Mouse (Mus musculus) lung, embryonic 14.5 days (tissue): ENCODE data around the gene Ankrd65. TPM values are rescaled to one million over a fixed set of nuclear protein-coding genes. Genes with fewer than 3 reads are reported as not detected.
A peak's percentile ranks its signal among the peaks of the same experiment; 100 is the strongest.
"Not testable (repeated sequence)": the region's sequence is repeated elsewhere in the genome, so short reads cannot be mapped to it uniquely, and the experiment has no call there.

Experiments
- ATAC-seq: fragments of 200-750 bp; cut with Nextera tagmentation; 2 replicates; pipeline ENCODE4 v1.8.0; 2017; ENCODE audit warnings: mild to moderate bottlenecking, moderate TSS enrichment, moderate library complexity; ENCODE audit not compliant: insufficient read depth
- DNase-seq: peaks from one replicate; pipeline ENCODE4 v3.0.0-alpha.2; 2015
- H3K27ac ChIP-seq: fragments of 300-500 bp; sonication (generic); 2 replicates; pipeline ENCODE4 v1.5.1; 2014; ENCODE audit warnings: low read depth, mild to moderate bottlenecking, moderate library complexity
- H3K27me3 ChIP-seq: fragments of 300-500 bp; sonication (generic); 2 replicates; pipeline ENCODE4 v1.6.1; 2014; ENCODE audit warnings: low read length, control low read depth; ENCODE audit not compliant: insufficient read depth
- H3K36me3 ChIP-seq: fragments of 300-500 bp; sonication (generic); 2 replicates; pipeline ENCODE4 v1.6.1; 2014; ENCODE audit warnings: control low read depth; ENCODE audit not compliant: insufficient read depth
- H3K4me1 ChIP-seq: fragments of 300-500 bp; sonication (generic); 2 replicates; pipeline ENCODE4 v1.6.1; 2014; ENCODE audit warnings: antibody characterized with exemption, control low read depth; ENCODE audit not compliant: insufficient read depth
- H3K4me2 ChIP-seq: fragments of 300-500 bp; sonication (generic); 2 replicates; pipeline ENCODE4 v1.6.1; 2014; ENCODE audit warnings: mild to moderate bottlenecking
- H3K4me3 ChIP-seq: fragments of 300-500 bp; sonication (generic); 2 replicates; pipeline ENCODE4 v1.5.1; 2014; ENCODE audit warnings: low read depth, low read length
- H3K9ac ChIP-seq: fragments of 300-500 bp; sonication (generic); 2 replicates; pipeline ENCODE4 v1.6.1; 2014
- H3K9me3 ChIP-seq: fragments of 300-500 bp; sonication (generic); 2 replicates; pipeline ENCODE4 v1.6.1; 2016; ENCODE audit warnings: low read depth, low read length, control low read depth
- CTCF ChIP-seq: IDR thresholded peaks from 2 replicates; pipeline ENCODE4 v1.5.1; 2016; ENCODE audit warnings: antibody characterized with exemption, low read depth
- WGBS: fragments of 180-500 bp; shearing (Covaris S2); extraction: QIAGEN DNeasy Blood & Tissue Kit; methylation state at CpG from one replicate; pipeline ENCODE4 v1.1.7; 2014; 5-methylcytosine and 5-hydroxymethylcytosine counted together
- polyA plus RNA-seq: library from polyadenylated mRNA; unstranded; fragments of >200 nt; fragmentation: Nextera tagmentation; extraction: Ambion mirVana; gene quantifications from 2 replicates; pipeline ENCODE4 v1.2.1, GENCODE M21; 2014

Ankrd65 gene
- not detected in 2 replicates for polyA plus RNA-seq

DNA sequence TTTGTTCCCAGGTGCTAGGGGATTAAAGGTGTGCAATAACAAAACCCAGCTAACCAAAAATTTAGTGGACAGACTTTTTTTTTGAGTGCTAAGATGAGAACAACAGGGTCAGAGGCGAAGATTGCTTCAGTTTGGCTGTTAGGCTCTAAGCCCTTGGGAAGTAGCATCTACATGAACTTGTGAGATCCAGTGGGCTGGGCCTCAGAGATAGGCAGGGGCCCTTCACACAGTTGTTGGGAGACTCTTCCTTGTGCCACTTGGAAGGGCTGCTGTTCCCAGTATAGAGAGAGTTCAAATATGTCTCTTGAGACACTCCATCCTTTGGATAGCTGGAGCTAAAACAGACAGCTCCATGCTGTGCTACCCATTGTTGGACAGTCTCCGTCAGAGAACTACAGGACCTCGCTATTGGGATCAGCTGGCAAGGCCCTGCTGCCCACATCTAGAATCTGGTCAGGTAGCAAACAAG, at the start of gene Ankrd65:
Gene Ankrd65, plus strand, starts transcription at position 419 of the 469 bp plus-strand sequence.
- Histone ChIP-seq H3K9ac (0 out of 2 replicates have a peak within 1 kb of the TSS, but pooled peaks have one; percentile 6), H3K4me1 (no peaks in the 10 kb centered on the region), H3K27ac (no peak within 1 kb of the TSS), H3K4me2 (no peak within 1 kb of the TSS), H3K4me3 (no peak within 1 kb of the TSS), H3K9me3 (no peaks in the 10 kb centered on the region), H3K36me3 (no peaks in the 10 kb centered on the region), H3K27me3 (no peaks in the 10 kb centered on the region; the same call in 1 of the 2 replicates)
- ATAC-seq (no peak), DNase-seq (no peak)
- WGBS, result 85% methylated on average over 3 of the region's 3 CpGs
- no peak for TF ChIP-seq CTCF

DNA sequence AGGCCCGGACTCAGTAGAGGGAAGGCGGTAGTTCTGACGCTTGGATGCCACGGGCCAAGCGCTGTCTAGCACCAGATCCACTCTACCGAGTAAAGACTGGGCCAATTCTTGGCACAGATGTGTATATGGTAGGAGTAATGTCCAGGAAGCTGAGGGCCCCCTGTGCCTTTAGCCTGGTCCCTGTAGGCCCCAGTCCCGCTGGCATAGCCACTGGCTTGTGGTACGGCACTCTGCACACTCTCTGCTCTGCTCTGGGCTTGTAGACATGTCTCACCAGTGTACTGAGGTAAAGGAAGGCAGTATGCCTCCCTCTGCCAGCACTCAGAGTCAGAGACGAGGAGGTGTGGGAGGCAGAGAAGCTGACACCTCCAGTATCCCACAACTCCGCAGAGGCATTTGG, 49.6 kb upstream of the Ankrd65 start:
- not testable (repeated sequence) for H3K4me3 ChIP-seq, H3K9me3 ChIP-seq, DNase-seq, H3K27me3 ChIP-seq, H3K4me1 ChIP-seq, H3K9ac ChIP-seq, H3K27ac ChIP-seq, H3K4me2 ChIP-seq, ATAC-seq
- peaks cover 65% of the 10 kb centered on the region for H3K36me3 ChIP-seq
- 85% methylated on average over 10 of the region's 10 CpGs for WGBS

DNA sequence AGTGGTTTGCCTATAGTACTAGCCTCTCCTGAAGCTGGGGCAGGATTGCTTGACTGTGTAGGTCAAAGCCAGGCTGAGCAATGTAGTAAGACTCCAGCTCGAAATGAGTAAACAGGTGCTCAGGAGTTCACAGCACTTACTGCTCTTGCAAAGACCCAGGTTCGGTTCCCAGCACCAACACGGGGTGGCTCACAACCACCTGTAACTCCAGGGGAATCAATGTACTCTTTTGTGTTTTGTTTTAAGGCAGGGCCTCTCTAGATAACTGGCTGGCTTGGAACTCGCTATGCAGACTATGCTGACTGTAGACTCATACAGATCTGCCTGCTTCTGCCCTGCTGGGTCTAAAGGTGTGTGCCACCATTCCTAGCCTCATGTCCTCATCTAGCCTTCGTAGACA, 47.6 kb upstream of the Ankrd65 start:
- Histone ChIP-seq H3K4me1 (no peaks in the 10 kb centered on the region), H3K9ac (no peak overlapping the region), H3K27ac (no peak overlapping the region), H3K4me3 (no peak overlapping the region), H3K4me2 (no peak overlapping the region), H3K36me3 (peaks cover 85% of the 10 kb centered on the region), H3K9me3 (no peaks in the 10 kb centered on the region), H3K27me3 (no peaks in the 10 kb centered on the region)
- 87% methylated on average over 5 of the region's 5 CpGs for WGBS
- no peak for TF ChIP-seq CTCF
- ATAC-seq (no peak), DNase-seq (no peak)

DNA sequence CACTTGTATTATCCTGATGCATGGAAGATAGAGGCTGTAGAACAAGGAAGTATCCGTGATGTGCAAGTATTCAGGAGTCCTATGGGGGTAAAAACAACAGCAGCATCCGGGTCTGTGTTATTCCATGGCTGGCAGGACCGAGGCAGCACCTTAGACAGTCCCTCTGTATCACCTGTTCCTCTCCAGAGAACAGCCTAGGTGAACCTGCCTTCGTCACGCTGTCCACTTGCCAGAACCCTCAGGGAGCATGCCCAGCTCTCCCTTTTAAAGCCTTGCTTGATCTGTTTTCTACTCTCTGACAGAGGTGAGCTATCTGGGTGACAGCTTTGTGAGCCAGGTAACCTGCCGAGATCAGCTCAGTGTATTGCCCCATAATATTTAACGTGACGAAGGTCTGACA, 45.8 kb upstream of the Ankrd65 start:
- TF ChIP-seq CTCF, result no peak
- no peaks in the 10 kb centered on the region for H3K9me3 ChIP-seq
- no peaks in the 10 kb centered on the region for H3K4me1 ChIP-seq
- no peak overlapping the region for H3K4me3 ChIP-seq
- ATAC-seq (no peak), DNase-seq (no peak)
- no peaks in the 10 kb centered on the region for H3K27me3 ChIP-seq
- H3K36me3 ChIP-seq, result peaks cover 96% of the 10 kb centered on the region
- WGBS, result 92% methylated on average over 8 of the region's 8 CpGs
- no peak overlapping the region for H3K4me2 ChIP-seq
- H3K9ac ChIP-seq, result no peak overlapping the region
- H3K27ac ChIP-seq, result no peak overlapping the region

DNA sequence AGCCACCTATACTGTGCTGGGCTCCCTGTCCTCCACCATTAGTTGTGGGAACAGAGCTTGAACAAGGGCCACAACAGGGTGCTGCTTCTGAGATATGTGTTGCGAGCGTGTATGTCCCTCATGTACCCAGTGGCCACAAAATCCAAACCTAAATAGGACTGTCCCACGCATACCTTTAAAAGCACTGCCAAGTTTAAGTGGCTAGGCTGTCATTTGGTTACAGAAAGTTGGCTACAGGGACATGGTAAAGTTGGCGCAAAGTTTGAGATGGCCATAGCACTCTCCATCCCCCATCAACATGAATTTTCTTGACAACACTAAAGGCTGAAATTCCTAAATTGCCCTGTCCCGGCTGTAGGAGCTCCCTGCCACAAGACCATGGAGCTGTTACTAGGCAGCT, 45.1 kb upstream of the Ankrd65 start:
- no peak overlapping the region for H3K9ac ChIP-seq
- no peak for ATAC-seq
- no peak overlapping the region for H3K4me2 ChIP-seq
- H3K36me3 ChIP-seq, result peaks cover 96% of the 10 kb centered on the region
- no peak for TF ChIP-seq CTCF
- WGBS, result 92% methylated on average over 5 of the region's 5 CpGs
- no peaks in the 10 kb centered on the region for H3K27me3 ChIP-seq
- H3K4me3 ChIP-seq, result no peak overlapping the region
- no peaks in the 10 kb centered on the region for H3K4me1 ChIP-seq
- no peak overlapping the region for H3K27ac ChIP-seq
- DNase-seq, result no peak
- no peaks in the 10 kb centered on the region for H3K9me3 ChIP-seq

DNA sequence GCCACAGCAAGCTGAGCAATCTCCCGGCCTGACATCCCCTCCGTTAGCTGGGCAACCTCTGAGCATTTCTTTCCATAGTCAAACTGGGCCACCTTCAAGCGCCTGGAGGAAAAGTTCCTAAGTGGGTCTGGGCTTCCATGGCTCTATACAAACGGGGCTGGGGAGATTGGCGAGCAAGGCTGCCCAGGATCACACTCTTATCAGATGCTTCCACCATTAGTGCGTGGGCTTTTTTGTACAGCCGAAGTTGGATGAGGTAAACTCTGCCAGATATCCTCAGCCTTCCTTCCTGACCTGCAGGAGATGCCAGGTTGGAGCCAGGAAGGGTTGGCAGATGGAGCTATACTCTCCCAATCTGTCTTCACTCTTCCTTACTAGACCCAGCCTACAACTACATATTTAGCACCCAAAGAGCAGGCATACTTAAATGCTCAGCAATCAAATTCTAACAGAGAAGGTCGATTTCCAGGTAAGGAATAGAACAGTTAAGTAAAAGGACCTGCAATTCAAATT, 44.1 kb upstream of the Ankrd65 start:
- no peak overlapping the region for H3K4me2 ChIP-seq
- H3K27ac ChIP-seq, result no peak overlapping the region
- peaks cover 96% of the 10 kb centered on the region for H3K36me3 ChIP-seq
- H3K27me3 ChIP-seq, result no peaks in the 10 kb centered on the region
- no peak for DNase-seq
- no peak overlapping the region for H3K9ac ChIP-seq
- no peaks in the 10 kb centered on the region for H3K9me3 ChIP-seq
- TF ChIP-seq CTCF, result no peak
- no peak overlapping the region for H3K4me3 ChIP-seq
- no peak for ATAC-seq
- H3K4me1 ChIP-seq, result no peaks in the 10 kb centered on the region
- WGBS, result 81% methylated on average over 8 of the region's 8 CpGs

DNA sequence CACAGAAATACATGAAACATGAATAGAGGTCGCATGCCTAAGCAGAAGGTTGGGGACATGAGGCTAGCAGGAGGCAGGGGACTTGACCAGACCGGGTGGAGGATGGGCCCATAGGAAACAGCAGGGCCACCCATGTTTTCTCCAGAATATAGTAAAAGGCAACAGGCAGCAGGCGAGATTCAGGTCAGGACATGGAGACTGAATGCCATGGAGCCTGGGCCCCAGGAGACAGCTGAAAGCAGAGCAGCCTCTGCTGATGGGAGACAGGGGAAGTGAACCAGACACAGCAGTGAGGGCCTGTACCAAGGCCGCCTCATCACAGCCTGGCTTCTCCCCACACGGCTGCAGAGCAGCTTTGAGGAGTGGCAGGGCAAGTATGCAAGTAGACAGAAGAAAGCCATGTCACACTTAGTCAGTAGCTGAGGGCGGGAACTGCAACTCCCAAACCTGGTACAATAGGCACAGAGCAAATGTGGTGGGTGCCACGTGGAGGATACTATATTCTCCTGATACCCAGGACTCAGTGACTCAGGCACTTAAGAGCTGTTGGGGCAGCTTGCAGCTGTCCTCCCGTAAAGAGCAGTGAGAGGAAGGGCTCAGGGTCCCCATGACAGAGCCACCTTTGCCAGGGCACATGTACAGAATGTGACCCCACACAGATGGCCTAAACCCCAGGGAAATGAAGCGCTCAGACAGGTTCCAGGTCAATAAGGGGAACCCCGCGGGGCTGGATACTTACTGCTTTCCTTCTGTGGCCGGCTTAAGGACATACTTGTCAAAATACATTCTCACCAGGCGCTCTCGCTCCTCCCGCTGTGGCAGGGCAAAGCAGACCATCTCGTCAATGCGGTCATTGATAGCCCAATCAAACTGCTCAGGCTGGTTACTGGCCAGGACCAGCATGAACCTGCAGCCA, 43.4 kb upstream of the Ankrd65 start:
- H3K4me2 ChIP-seq, result no peak overlapping the region
- DNase-seq (no peak), ATAC-seq (no peak)
- no peaks in the 10 kb centered on the region for H3K27me3 ChIP-seq
- WGBS, result 85% methylated on average over 17 of the region's 17 CpGs
- H3K9ac ChIP-seq, result no peak overlapping the region
- no peak for TF ChIP-seq CTCF
- H3K36me3 ChIP-seq, result peaks cover 96% of the 10 kb centered on the region
- no peaks in the 10 kb centered on the region for H3K9me3 ChIP-seq
- no peaks in the 10 kb centered on the region for H3K4me1 ChIP-seq
- H3K27ac ChIP-seq, result no peak overlapping the region
- H3K4me3 ChIP-seq, result no peak overlapping the region
